ENCODE assay signal across 17 mouse cellular contexts in genomic region chr11:99076744-99077319, GRCm38 (mm10). TPM values are rescaled to one million over a fixed set of nuclear protein-coding genes. Genes with fewer than 3 reads are reported as not detected.
DNase-seq lines count a peak whose midpoint lies in the region; ATAC-seq and TF ChIP-seq lines count a peak whose summit lies in the region.
"Had no signal": no experiment of that assay in that cellular context is flagged by ENCODE, and none has a peak within 500 bp of the region (broad histone marks: within the 10 kb centered on the region; RNA-seq: fewer than 3 reads in every experiment).

No protein-coding gene starts in this region.

- H3K36me3 ChIP-seq in embryonic facial prominence, embryonic 14.5 days (ENCODE audit: control insufficient read depth, insufficient read depth, low read length) = no peaks in the 10 kb centered on the region
- no peaks in the 10 kb centered on the region for H3K36me3 ChIP-seq in limb, embryonic 14.5 days (ENCODE audit: control insufficient read depth, insufficient read depth, low read length)
- no peaks in the 10 kb centered on the region for H3K36me3 ChIP-seq in heart, embryonic 11.5 days (ENCODE audit: control insufficient read depth, insufficient read depth, low read length)
- H3K36me3 ChIP-seq: hindbrain, embryonic 13.5 days; neural tube, embryonic 13.5 days had no signal

- H3K4me2 ChIP-seq in embryonic facial prominence, embryonic 14.5 days (ENCODE audit: low read depth, low read length) = no peak overlapping the region
- H3K4me2 ChIP-seq in limb, embryonic 14.5 days (replicated peaks; ENCODE audit: low read depth, low read length, severe bottlenecking) = no peak overlapping the region
- H3K4me2 ChIP-seq in heart, embryonic 11.5 days = no peak overlapping the region
- H3K4me2 ChIP-seq: hindbrain, embryonic 13.5 days; midbrain, embryonic 11.5 days; neural tube, embryonic 13.5 days had no signal

- H3K9me3 ChIP-seq in embryonic facial prominence, embryonic 14.5 days (ENCODE audit: control insufficient read depth, low read length) = no peaks in the 10 kb centered on the region
- H3K9me3 ChIP-seq in limb, embryonic 14.5 days (ENCODE audit: control insufficient read depth, low read length) = no peaks in the 10 kb centered on the region
- H3K9me3 ChIP-seq in heart, embryonic 11.5 days (replicated peaks; ENCODE audit: control insufficient read depth, low read length) = no peaks in the 10 kb centered on the region
- H3K9me3 ChIP-seq: hindbrain, embryonic 13.5 days; neural tube, embryonic 13.5 days had no signal

- peak; percentile 4 to 29 for DNase-seq in layer of hippocampus, adult 2 months (ENCODE audit: low spot score in 2 of 2)
- no peak for DNase-seq in layer of hippocampus, adult 9-10 months (ENCODE audit: low spot score)
- DNase-seq in Muller cell, postnatal 12 days (ENCODE audit: inconsistent ontology term) = peak; percentile 79
- peak; percentile 60 for DNase-seq in embryonic facial prominence, embryonic 14.5 days (ENCODE audit: low spot score)
- DNase-seq in limb, embryonic 14.5 days (ENCODE audit: low spot score) = no peak
- no peak for DNase-seq in kidney, postnatal 10 days
- DNase-seq: adrenal gland, postnatal 10 days; cerebellum, adult 18-20 months; cerebellum, postnatal 36 days; gastrocnemius, postnatal 25 days; heart, postnatal 14 days; right cerebral cortex, postnatal 25 days had no signal

- H3K9ac ChIP-seq in embryonic facial prominence, embryonic 14.5 days (ENCODE audit: low read depth, low read length) = no peak overlapping the region
- no peak overlapping the region for H3K9ac ChIP-seq in limb, embryonic 14.5 days (ENCODE audit: low read depth, low read length, severe bottlenecking)
- no peak overlapping the region for H3K9ac ChIP-seq in heart, embryonic 11.5 days (ENCODE audit: low read depth, low read length)
- H3K9ac ChIP-seq: hindbrain, embryonic 13.5 days; liver, embryonic 14.5 days; neural tube, embryonic 13.5 days had no signal

- no peak overlapping the region for H3K4me3 ChIP-seq in layer of hippocampus, adult 2 months
- H3K4me3 ChIP-seq in embryonic facial prominence, embryonic 14.5 days (ENCODE audit: low read depth, low read length) = no peak overlapping the region
- H3K4me3 ChIP-seq in limb, embryonic 14.5 days (replicated peaks; ENCODE audit: low read length) = no peak overlapping the region
- H3K4me3 ChIP-seq in heart, embryonic 11.5 days (ENCODE audit: low read depth, low read length) = no peak overlapping the region
- H3K4me3 ChIP-seq: hindbrain, embryonic 13.5 days; neural tube, embryonic 13.5 days had no signal

- H3K27me3 ChIP-seq in embryonic facial prominence, embryonic 14.5 days (replicated peaks; ENCODE audit: control insufficient read depth, insufficient read depth, low read length) = no peaks in the 10 kb centered on the region
- no peaks in the 10 kb centered on the region for H3K27me3 ChIP-seq in limb, embryonic 14.5 days (ENCODE audit: control insufficient read depth, insufficient read depth, low read length)
- no peaks in the 10 kb centered on the region; the same call in 1 of the 2 replicates for H3K27me3 ChIP-seq in heart, embryonic 11.5 days (ENCODE audit: control insufficient read depth, insufficient read depth, low read length)
- H3K27me3 ChIP-seq: hindbrain, embryonic 13.5 days; neural tube, embryonic 13.5 days had no signal

- 51% methylated on average over 5 of the region's 5 CpGs for WGBS in embryonic facial prominence, embryonic 14.5 days
- 73% methylated on average over 5 of the region's 5 CpGs for WGBS in limb, embryonic 14.5 days
- WGBS in heart, embryonic 11.5 days (ENCODE audit: insufficient replicate concordance) = 67% methylated on average over 5 of the region's 5 CpGs

- TF ChIP-seq CTCF in layer of hippocampus, adult 2 months (conservative IDR thresholded peaks at IDR 0.05) = no peak

- H3K4me1 ChIP-seq in embryonic facial prominence, embryonic 14.5 days (ENCODE audit: control insufficient read depth, insufficient read depth, low read length) = peaks cover 33% of the 10 kb centered on the region
- peaks cover 64% of the 10 kb centered on the region for H3K4me1 ChIP-seq in limb, embryonic 14.5 days (ENCODE audit: control insufficient read depth, insufficient read depth, low read length)
- 0 out of 2 replicates have a peak, but pooled peaks cover 6% of the 10 kb centered on the region for H3K4me1 ChIP-seq in heart, embryonic 11.5 days (ENCODE audit: control insufficient read depth, insufficient read depth, low read length)

- ATAC-seq in embryonic facial prominence, embryonic 14.5 days (ENCODE audit: low read depth) = no peak
- no peak for ATAC-seq in limb, embryonic 14.5 days (ENCODE audit: low FRiP score, low read depth)
- ATAC-seq in heart, embryonic 11.5 days (replicated peaks; ENCODE audit: insufficient number of reproducible peaks, low FRiP score, low TSS enrichment) = no peak

- no peak overlapping the region for H3K27ac ChIP-seq in layer of hippocampus, adult 2 months
- H3K27ac ChIP-seq in embryonic facial prominence, embryonic 14.5 days (replicated peaks; ENCODE audit: low read depth, low read length) = peak overlapping the region; percentile 1; the same call in 1 of the 2 replicates
- 0 out of 2 replicates have a peak overlapping the region, but pooled peaks have one; percentile 22 for H3K27ac ChIP-seq in limb, embryonic 14.5 days (replicated peaks; ENCODE audit: low read depth, low read length)
- H3K27ac ChIP-seq in heart, embryonic 11.5 days (ENCODE audit: low read depth, low read length) = no peak overlapping the region
- H3K27ac ChIP-seq: hindbrain, embryonic 13.5 days; liver, embryonic 14.5 days; neural tube, embryonic 13.5 days had no signal

- no peak for TF ChIP-seq POLR2A in limb, embryonic 14.5 days (IDR thresholded peaks at IDR 0.05; ENCODE audit: borderline replicate concordance, extremely low read depth, insufficient read depth, insufficient read length)

RNA-seq across cellular contexts. Expression of gene Tns4, which starts 12.3 kb away (rescaled TPM):
- not detected for total RNA-seq in layer of hippocampus, adult 2 months (2021)
- 0.81 and 1.0 TPM in 2 replicates for polyA plus RNA-seq in embryonic facial prominence, embryonic 14.5 days (2014; fragmentation: Nextera tagmentation; extraction: Ambion mirVana)
- polyA plus RNA-seq in limb, embryonic 14.5 days (2012; rRNA removed) = 1.6 and 1.7 TPM in 2 replicates
- 1.5 and 2.5 TPM in 2 replicates for polyA plus RNA-seq in limb, embryonic 14.5 days (2014; fragmentation: Nextera tagmentation; extraction: Ambion mirVana)
- 0.13 TPM in 1 of 2 replicates, not detected in the other for polyA plus RNA-seq in heart, embryonic 11.5 days (2014; fragmentation: Nextera tagmentation; extraction: Ambion mirVana)

RNA-seq across cellular contexts. Expression of gene Igfbp4, which starts 35.8 kb away (rescaled TPM):
- total RNA-seq in layer of hippocampus, adult 2 months (2021) = 10 to 100 TPM; 69.4 to 71.9 TPM
- 966 and 1,068 TPM in 2 replicates for polyA plus RNA-seq in embryonic facial prominence, embryonic 14.5 days (2014; fragmentation: Nextera tagmentation; extraction: Ambion mirVana)
- 942 and 1,029 TPM in 2 replicates for polyA plus RNA-seq in limb, embryonic 14.5 days (2012; rRNA removed)
- polyA plus RNA-seq in limb, embryonic 14.5 days (2014; fragmentation: Nextera tagmentation; extraction: Ambion mirVana) = 1,086 and 1,234 TPM in 2 replicates
- 284 and 289 TPM in 2 replicates for polyA plus RNA-seq in heart, embryonic 11.5 days (2014; fragmentation: Nextera tagmentation; extraction: Ambion mirVana)

RNA-seq across cellular contexts. Expression of gene Top2a, which starts 52.8 kb away (rescaled TPM):
- total RNA-seq in layer of hippocampus, adult 2 months (2021) = 1 to 10 TPM; 1.7 to 3.0 TPM
- polyA plus RNA-seq in embryonic facial prominence, embryonic 14.5 days (2014; fragmentation: Nextera tagmentation; extraction: Ambion mirVana) = 181 and 201 TPM in 2 replicates
- 98.2 and 134 TPM in 2 replicates for polyA plus RNA-seq in limb, embryonic 14.5 days (2012; rRNA removed)
- 205 and 209 TPM in 2 replicates for polyA plus RNA-seq in limb, embryonic 14.5 days (2014; fragmentation: Nextera tagmentation; extraction: Ambion mirVana)
- polyA plus RNA-seq in heart, embryonic 11.5 days (2014; fragmentation: Nextera tagmentation; extraction: Ambion mirVana) = 220 and 244 TPM in 2 replicates

Comparison
In these comparisons a context has a peak if more than half of its experiments do, and no peak if none do; other contexts are left out.
1. DNase-seq: peak in layer of hippocampus, adult 2 months (2 of 2), Muller cell, postnatal 12 days (single experiment) and embryonic facial prominence, embryonic 14.5 days (single experiment); none in layer of hippocampus, adult 9-10 months (single experiment), limb, embryonic 14.5 days (single experiment) and kidney, postnatal 10 days (single experiment).
2. H3K27ac ChIP-seq: peak in embryonic facial prominence, embryonic 14.5 days (single experiment) and limb, embryonic 14.5 days (single experiment); none in layer of hippocampus, adult 2 months (single experiment) and heart, embryonic 11.5 days (single experiment).